Comparison of ENCODE assay signal across 22 mouse cellular contexts in genomic region chr1:57053836-57054235, GRCm38 (mm10).
"Had no signal": no experiment of that assay in that cellular context is flagged by ENCODE, and none has a peak within 500 bp of the region (broad histone marks: within the 10 kb centered on the region; RNA-seq: fewer than 3 reads in every experiment).

No protein-coding gene starts in this region.

- H3K9ac ChIP-seq: liver, postnatal 0 days; lung, embryonic 15.5 days; midbrain, embryonic 12.5 days; neural tube, embryonic 13.5 days; neural tube, embryonic 15.5 days had no signal

- H3K4me2 ChIP-seq: lung, embryonic 15.5 days; midbrain, embryonic 12.5 days; neural tube, embryonic 13.5 days; neural tube, embryonic 15.5 days had no signal

- H3K36me3 ChIP-seq: lung, embryonic 15.5 days; midbrain, embryonic 10.5 days; midbrain, embryonic 12.5 days; neural tube, embryonic 13.5 days; neural tube, embryonic 15.5 days had no signal

- H3K9me3 ChIP-seq: lung, embryonic 15.5 days; midbrain, embryonic 10.5 days; midbrain, embryonic 12.5 days; neural tube, embryonic 15.5 days had no signal

- H3K27ac ChIP-seq: lung, embryonic 15.5 days; macrophage; midbrain, embryonic 10.5 days; midbrain, embryonic 12.5 days; neural tube, embryonic 13.5 days; neural tube, embryonic 15.5 days had no signal

- H3K4me1 ChIP-seq: lung, embryonic 15.5 days; midbrain, embryonic 12.5 days; neural tube, embryonic 13.5 days; neural tube, embryonic 15.5 days had no signal

- H3K4me3 ChIP-seq: lung, embryonic 15.5 days; midbrain, embryonic 10.5 days; midbrain, embryonic 12.5 days; myocyte; neural tube, embryonic 13.5 days; neural tube, embryonic 15.5 days had no signal

- DNase-seq: liver, postnatal 0 days; lung, adult 2 months; lung, postnatal 14 days; lung, postnatal 36 days; midbrain, embryonic 14.5 days; retina, postnatal 1 day; right cerebral cortex, adult 18-20 months; right cerebral cortex, postnatal 25 days; right cerebral cortex, postnatal 4 days; spleen, adult 18-20 months; thymus, adult 18-20 months; thymus, postnatal 14 days; thymus, postnatal 36 days had no signal

- ATAC-seq: liver, postnatal 0 days; lung, postnatal 0 days; midbrain, embryonic 16.5 days had no signal

- H3K27me3 ChIP-seq: lung, embryonic 15.5 days; neural tube, embryonic 13.5 days; neural tube, embryonic 15.5 days had no signal
